Mouse (Mus musculus) neural tube, embryonic 12.5 days (tissue): ENCODE measurements around the gene Tmem221. TPM values are rescaled to one million over a fixed set of nuclear protein-coding genes. Genes with fewer than 3 reads are reported as not detected.

Experiments
- ATAC-seq: fragments of 200-750 bp; cut with Nextera tagmentation; 2 replicates; pipeline ENCODE4 v1.8.0; 2017; ENCODE audit warnings: low read depth, mild to moderate bottlenecking, moderate TSS enrichment, moderate library complexity; ENCODE audit not compliant: low FRiP score
- H3K27ac ChIP-seq: fragments of 300-500 bp; sonication (generic); 2 replicates; pipeline ENCODE4 v1.5.1; 2016
- H3K27me3 ChIP-seq: fragments of 300-500 bp; sonication (generic); replicated peaks from 2 replicates; pipeline ENCODE4 v1.6.1; 2016; ENCODE audit warnings: mild to moderate bottlenecking
- H3K36me3 ChIP-seq: fragments of 300-500 bp; sonication (generic); 2 replicates; pipeline ENCODE4 v1.6.1; 2016; ENCODE audit warnings: mild to moderate bottlenecking
- H3K4me1 ChIP-seq: fragments of 300-500 bp; sonication (generic); 2 replicates; pipeline ENCODE4 v1.6.1; 2016
- H3K4me2 ChIP-seq: fragments of 300-500 bp; sonication (generic); replicated peaks from 2 replicates; pipeline ENCODE4 v1.6.1; 2016; ENCODE audit warnings: mild to moderate bottlenecking
- H3K4me3 ChIP-seq: fragments of 300-500 bp; sonication (generic); 2 replicates; pipeline ENCODE4 v1.5.1; 2016
- H3K9ac ChIP-seq: fragments of 300-500 bp; sonication (generic); 2 replicates; pipeline ENCODE4 v1.6.1; 2016; ENCODE audit warnings: mild to moderate bottlenecking
- H3K9me3 ChIP-seq: fragments of 300-500 bp; sonication (generic); 2 replicates; pipeline ENCODE4 v1.6.1; 2016; ENCODE audit warnings: mild to moderate bottlenecking
- WGBS: fragments of 180-500 bp; shearing (Covaris S2); methylation state at CpG from one replicate; pipeline ENCODE4 v1.1.7; 2016; 5-methylcytosine and 5-hydroxymethylcytosine counted together
- polyA plus RNA-seq: library from polyadenylated mRNA; unstranded; fragments of >200 nt; fragmentation: Nextera tagmentation; extraction: Ambion mirVana; gene quantifications from 2 replicates; pipeline ENCODE4 v1.2.1, GENCODE M21; 2016

Tmem221 gene
- polyA plus RNA-seq, 1 experiment from 2014 or later = 0.11 TPM

GRCm38 (mm10) chr8:71593556-71594323 is 35.1 kb upstream of the Tmem221 start:
- Histone ChIP-seq H3K9ac (no peak overlapping the region), H3K27me3 (0 out of 2 replicates have a peak, but pooled peaks cover under 1% of the 10 kb centered on the region), H3K4me3 (no peak overlapping the region), H3K36me3 (peaks cover 4% of the 10 kb centered on the region; the same call in 1 of the 2 replicates), H3K9me3 (no peaks in the 10 kb centered on the region), H3K27ac (no peak overlapping the region), H3K4me2 (peak overlapping the region; percentile 96), H3K4me1 (peaks cover 29% of the 10 kb centered on the region)
- no peak for ATAC-seq
- 95% methylated on average over 8 of the region's 8 CpGs for WGBS

- Histone ChIP-seq H3K4me3 (peak overlapping the region; percentile 78), H3K9me3 (no peaks in the 10 kb centered on the region), H3K27ac (peak overlapping the region; percentile 95), H3K4me2 (peak overlapping the region; percentile 96), H3K4me1 (peaks cover 29% of the 10 kb centered on the region), H3K9ac (peak overlapping the region; percentile 94), H3K27me3 (no peaks in the 10 kb centered on the region), H3K36me3 (peaks cover 4% of the 10 kb centered on the region; the same call in 1 of the 2 replicates)
- 5% methylated on average over 60 of the region's 60 CpGs for WGBS
- ATAC-seq = peak; percentile 74
Observed at GRCm38 (mm10) chr8:71592374-71593170, 33.9 kb upstream of the Tmem221 start.

DNA sequence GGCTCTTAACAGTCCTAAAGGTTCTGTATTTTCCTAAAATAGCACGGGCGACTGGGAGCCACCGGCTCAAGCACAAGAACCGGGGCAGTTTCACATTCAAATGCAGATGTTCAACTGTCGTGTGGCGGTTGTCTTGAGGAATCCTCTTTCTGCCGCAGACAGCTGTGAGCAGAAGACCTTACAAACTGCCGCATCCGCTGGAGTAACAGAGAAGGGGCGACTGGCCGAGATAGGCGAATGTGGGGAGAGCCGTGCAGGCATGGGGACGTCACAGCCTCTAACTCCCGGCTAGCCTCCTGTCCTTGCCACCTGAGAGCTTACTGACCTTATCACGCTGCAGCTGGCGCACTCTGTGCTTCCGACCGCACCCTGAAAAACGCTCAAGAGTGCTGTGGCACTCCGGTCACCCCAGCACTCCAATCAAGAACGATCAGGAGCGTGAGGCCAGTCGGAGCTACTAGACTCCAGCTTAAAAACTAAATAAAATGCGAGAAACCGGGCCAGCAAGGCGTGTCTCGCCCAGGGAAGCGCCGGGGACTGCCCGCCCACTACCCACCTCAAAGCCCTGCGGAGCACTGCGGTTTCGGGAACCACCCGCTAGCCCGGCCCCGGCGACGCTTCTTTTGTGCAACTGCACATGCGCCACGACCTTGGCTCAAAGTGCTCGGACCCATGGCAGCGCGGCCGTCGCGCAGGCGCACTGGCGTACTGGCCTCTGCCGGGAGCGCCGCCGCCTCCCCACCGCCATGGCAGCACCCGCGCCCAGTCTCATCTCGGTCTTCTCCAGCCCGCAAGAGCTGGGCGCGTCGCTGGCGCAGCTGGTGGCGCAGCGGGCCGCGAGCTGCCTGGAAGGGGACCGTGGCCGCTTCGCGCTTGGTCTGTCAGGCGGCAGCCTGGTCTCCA is 33.1 kb upstream of the Tmem221 start, which contains the start of gene Pgls:
Gene Pgls, plus strand, starts transcription at position 706 of the 903 bp plus-strand sequence.
- H3K9ac ChIP-seq = peak within 1 kb of the TSS; percentile 94
- H3K4me1 ChIP-seq = peaks cover 29% of the 10 kb centered on the region
- peak within 1 kb of the TSS; percentile 95 for H3K27ac ChIP-seq
- peak within 1 kb of the TSS; percentile 96 for H3K4me2 ChIP-seq
- WGBS = under 1% methylated on average over 71 of the region's 71 CpGs
- no peaks in the 10 kb centered on the region for H3K9me3 ChIP-seq
- peaks cover 13% of the 10 kb centered on the region; the same call in 1 of the 2 replicates for H3K36me3 ChIP-seq
- peak within 1 kb of the TSS; percentile 78 for H3K4me3 ChIP-seq
- H3K27me3 ChIP-seq = no peaks in the 10 kb centered on the region
- peak; percentile 89 for ATAC-seq

DNA sequence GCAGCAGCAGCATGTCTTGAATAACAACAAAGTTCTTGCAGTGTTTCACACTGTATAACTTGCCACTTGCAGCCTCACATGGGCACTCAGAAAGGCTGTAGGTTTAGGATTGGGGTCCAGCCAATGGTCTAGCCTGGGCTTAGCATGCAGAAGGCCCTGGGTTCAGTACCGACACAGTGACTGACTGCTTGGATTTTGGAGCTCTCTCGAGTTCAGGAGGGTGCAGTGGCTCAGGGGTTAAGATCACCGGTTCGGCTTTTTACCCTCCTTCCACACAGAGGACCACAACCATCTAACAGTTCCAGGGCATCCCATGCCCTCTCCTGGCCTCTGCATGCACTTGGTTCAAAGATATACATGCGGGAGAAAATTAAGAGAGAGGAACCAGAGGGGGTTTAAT is 32.3 kb upstream of the Tmem221 start:
- Histone ChIP-seq H3K27me3 (no peaks in the 10 kb centered on the region), H3K4me1 (peaks cover 29% of the 10 kb centered on the region), H3K36me3 (peaks cover 17% of the 10 kb centered on the region; the same call in 1 of the 2 replicates), H3K9ac (peak overlapping the region; percentile 94), H3K9me3 (no peaks in the 10 kb centered on the region), H3K4me3 (peak overlapping the region; percentile 78), H3K4me2 (peak overlapping the region; percentile 96), H3K27ac (no peak overlapping the region)
- 37% methylated on average over 5 of the region's 5 CpGs for WGBS
- ATAC-seq = no peak

GRCm38 (mm10) chr8:71588762-71589161 is 30.1 kb upstream of the Tmem221 start:
- no peak overlapping the region for H3K27ac ChIP-seq
- H3K9ac ChIP-seq = no peak overlapping the region
- no peak overlapping the region for H3K4me2 ChIP-seq
- H3K27me3 ChIP-seq = no peaks in the 10 kb centered on the region
- no peak for ATAC-seq
- no peaks in the 10 kb centered on the region for H3K9me3 ChIP-seq
- peaks cover 35% of the 10 kb centered on the region for H3K36me3 ChIP-seq
- WGBS = 73% methylated on average over 3 of the region's 3 CpGs
- H3K4me1 ChIP-seq = peaks cover 26% of the 10 kb centered on the region
- H3K4me3 ChIP-seq = no peak overlapping the region

DNA sequence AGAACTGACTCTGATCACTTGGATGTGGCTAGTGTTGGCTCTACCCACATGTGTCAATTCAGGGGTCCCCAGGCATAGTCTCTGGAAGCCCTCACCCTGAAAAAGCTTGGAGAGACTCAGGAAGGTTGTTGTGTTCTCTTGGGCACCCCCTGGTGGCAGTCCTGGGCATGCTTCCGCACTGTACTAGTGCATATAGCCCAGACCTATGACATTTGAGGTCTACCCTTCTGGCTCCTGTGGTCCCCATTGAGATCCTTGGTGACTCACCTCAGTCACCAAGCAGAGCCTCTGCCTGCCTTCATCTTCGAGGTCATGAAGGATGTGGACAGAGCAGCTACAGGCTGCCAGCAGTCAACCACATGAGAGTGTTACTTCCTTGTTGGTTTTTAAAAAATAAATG is 28.2 kb upstream of the Tmem221 start:
- H3K36me3 ChIP-seq = peaks cover 35% of the 10 kb centered on the region
- peaks cover 13% of the 10 kb centered on the region for H3K4me1 ChIP-seq
- no peak overlapping the region for H3K4me3 ChIP-seq
- H3K9ac ChIP-seq = no peak overlapping the region
- H3K4me2 ChIP-seq = no peak overlapping the region
- no peaks in the 10 kb centered on the region for H3K27me3 ChIP-seq
- H3K9me3 ChIP-seq = no peaks in the 10 kb centered on the region
- no peak overlapping the region for H3K27ac ChIP-seq
- WGBS = 89% methylated on average over 2 of the region's 2 CpGs
- peak; percentile 21; the same call in 1 of the 2 replicates for ATAC-seq

- Histone ChIP-seq H3K36me3 (peaks cover 30% of the 10 kb centered on the region), H3K27me3 (no peaks in the 10 kb centered on the region), H3K4me1 (no peaks in the 10 kb centered on the region), H3K27ac (no peak overlapping the region), H3K4me3 (no peak overlapping the region), H3K9me3 (no peaks in the 10 kb centered on the region), H3K4me2 (no peak overlapping the region), H3K9ac (no peak overlapping the region)
- no peak for ATAC-seq
- WGBS = 36% methylated on average over 9 of the region's 9 CpGs
Observed at GRCm38 (mm10) chr8:71580201-71580600, 21.5 kb upstream of the Tmem221 start.

DNA sequence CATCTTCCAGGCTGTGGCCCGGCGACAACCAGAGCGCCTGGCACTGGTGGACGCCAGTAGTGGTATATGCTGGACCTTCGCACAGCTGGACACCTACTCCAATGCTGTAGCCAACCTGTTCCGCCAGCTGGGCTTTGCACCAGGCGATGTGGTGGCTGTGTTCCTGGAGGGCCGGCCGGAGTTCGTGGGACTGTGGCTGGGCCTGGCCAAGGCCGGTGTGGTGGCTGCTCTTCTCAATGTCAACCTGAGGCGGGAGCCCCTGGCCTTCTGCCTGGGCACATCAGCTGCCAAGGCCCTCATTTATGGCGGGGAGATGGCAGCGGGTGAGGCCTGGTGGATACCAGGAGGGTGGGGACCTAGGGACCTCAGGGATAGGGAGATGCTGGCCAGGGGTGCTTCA is 20.8 kb upstream of the Tmem221 start:
- no peaks in the 10 kb centered on the region for H3K27me3 ChIP-seq
- H3K4me3 ChIP-seq = no peak overlapping the region
- no peaks in the 10 kb centered on the region for H3K4me1 ChIP-seq
- H3K9me3 ChIP-seq = no peaks in the 10 kb centered on the region
- H3K27ac ChIP-seq = no peak overlapping the region
- WGBS = 89% methylated on average over 14 of the region's 14 CpGs
- peaks cover 22% of the 10 kb centered on the region for H3K36me3 ChIP-seq
- ATAC-seq = no peak
- H3K4me2 ChIP-seq = no peak overlapping the region
- H3K9ac ChIP-seq = no peak overlapping the region

DNA sequence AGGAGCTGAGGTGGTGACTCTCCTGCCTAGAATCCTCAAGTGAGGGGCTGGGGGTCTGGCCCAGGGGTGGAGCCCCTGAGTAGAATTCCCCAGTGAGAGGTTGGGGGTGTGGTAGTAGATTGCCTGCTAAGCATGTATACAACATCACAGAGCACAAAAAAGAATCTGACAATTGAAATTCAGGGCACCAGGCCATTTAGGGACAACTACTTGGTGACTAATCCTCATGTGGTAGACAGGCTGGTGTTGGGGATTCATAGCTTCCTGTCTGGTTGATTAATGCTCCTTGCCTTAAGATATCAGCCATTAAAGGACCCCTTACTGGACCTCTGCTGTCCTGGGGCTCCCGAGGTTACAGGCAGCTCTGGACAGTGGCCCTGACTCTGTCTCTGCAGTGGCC is 20.3 kb upstream of the Tmem221 start:
- no peak overlapping the region for H3K9ac ChIP-seq
- H3K27me3 ChIP-seq = no peaks in the 10 kb centered on the region
- no peaks in the 10 kb centered on the region for H3K9me3 ChIP-seq
- H3K4me1 ChIP-seq = no peaks in the 10 kb centered on the region
- H3K36me3 ChIP-seq = peaks cover 18% of the 10 kb centered on the region
- H3K27ac ChIP-seq = no peak overlapping the region
- no peak overlapping the region for H3K4me3 ChIP-seq
- no peak overlapping the region for H3K4me2 ChIP-seq
- WGBS = 82% methylated on average over 1 of the region's 1 CpGs
- ATAC-seq = no peak

GRCm38 (mm10) chr8:71577856-71578387 is 19.3 kb upstream of the Tmem221 start:
- H3K27me3 ChIP-seq = no peaks in the 10 kb centered on the region
- 82% methylated on average over 4 of the region's 4 CpGs for WGBS
- H3K4me2 ChIP-seq = no peak overlapping the region
- H3K27ac ChIP-seq = no peak overlapping the region
- H3K36me3 ChIP-seq = peaks cover 15% of the 10 kb centered on the region
- no peak for ATAC-seq
- no peak overlapping the region for H3K9ac ChIP-seq
- no peak overlapping the region for H3K4me3 ChIP-seq
- H3K4me1 ChIP-seq = 0 out of 2 replicates have a peak, but pooled peaks cover 5% of the 10 kb centered on the region
- H3K9me3 ChIP-seq = no peaks in the 10 kb centered on the region

DNA sequence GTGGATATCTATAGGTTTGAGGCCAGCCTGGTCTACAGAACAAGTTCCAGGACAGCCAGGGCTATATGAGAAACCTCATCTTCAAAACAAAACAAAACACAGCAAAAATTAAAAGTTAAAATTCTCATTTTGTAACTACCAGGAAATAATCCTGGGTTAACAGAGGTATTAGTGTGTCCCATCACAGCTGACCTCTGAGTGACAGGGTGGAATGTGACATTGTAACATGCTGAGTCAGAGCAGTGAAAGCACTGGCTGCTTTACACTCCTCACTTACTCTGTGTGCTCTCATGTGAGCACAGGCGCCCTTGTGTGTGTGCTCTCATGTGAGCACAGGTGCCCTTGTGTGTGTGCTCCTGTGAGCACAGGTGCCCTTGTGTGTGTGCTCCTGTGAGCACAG is 16.3 kb upstream of the Tmem221 start:
- ATAC-seq = no peak

More for the DNA sequence above, 16.3 kb upstream of the Tmem221 start:
- Histone ChIP-seq H3K9me3 (no peaks in the 10 kb centered on the region), H3K36me3 (peaks cover 7% of the 10 kb centered on the region; the same call in 1 of the 2 replicates), H3K9ac (no peak overlapping the region), H3K4me3 (no peak overlapping the region), H3K27me3 (no peaks in the 10 kb centered on the region), H3K27ac (no peak overlapping the region), H3K4me2 (no peak overlapping the region), H3K4me1 (peaks cover 20% of the 10 kb centered on the region)
- 81% methylated on average over 1 of the region's 1 CpGs for WGBS
